Comparison of ENCODE assay signal across 7 mouse cellular contexts in genomic region chr10:51553348-51554123, GRCm38 (mm10). TPM values are rescaled to one million over a fixed set of nuclear protein-coding genes. Genes with fewer than 3 reads are reported as not detected.
DNase-seq lines count a peak whose midpoint lies in the region; ATAC-seq and TF ChIP-seq lines count a peak whose summit lies in the region.

No protein-coding gene starts in this region.

- no peak for ATAC-seq in limb, embryonic 15.5 days (ENCODE audit: insufficient number of reproducible peaks, low FRiP score, low TSS enrichment, low read depth)
- ATAC-seq in midbrain, postnatal 0 days (ENCODE audit: low FRiP score): peak; percentile 92

- no peaks in the 10 kb centered on the region for H3K27me3 ChIP-seq in embryonic facial prominence, embryonic 10.5 days (replicated peaks; ENCODE audit: low read depth, poor library complexity, severe bottlenecking)
- no peaks in the 10 kb centered on the region for H3K27me3 ChIP-seq in limb, embryonic 15.5 days
- H3K27me3 ChIP-seq in midbrain, postnatal 0 days (ENCODE audit: insufficient read depth, low read length): no peaks in the 10 kb centered on the region

- H3K9ac ChIP-seq in limb, embryonic 15.5 days: no peak overlapping the region
- peak overlapping the region; percentile 44; the same call in 1 of the 2 replicates for H3K9ac ChIP-seq in midbrain, postnatal 0 days (replicated peaks; ENCODE audit: low read length, poor library complexity, severe bottlenecking)

- H3K9me3 ChIP-seq in embryonic facial prominence, embryonic 10.5 days: no peaks in the 10 kb centered on the region
- no peaks in the 10 kb centered on the region for H3K9me3 ChIP-seq in limb, embryonic 15.5 days
- no peaks in the 10 kb centered on the region for H3K9me3 ChIP-seq in midbrain, postnatal 0 days (ENCODE audit: low read length)

- peak overlapping the region; percentile 61 for H3K4me3 ChIP-seq in embryonic facial prominence, embryonic 10.5 days
- peak overlapping the region; percentile 41 for H3K4me3 ChIP-seq in limb, embryonic 15.5 days
- peak overlapping the region; percentile 41 for H3K4me3 ChIP-seq in midbrain, postnatal 0 days (ENCODE audit: low read depth, low read length)

- H3K4me2 ChIP-seq in limb, embryonic 15.5 days: peak overlapping the region; percentile 73
- H3K4me2 ChIP-seq in midbrain, postnatal 0 days (ENCODE audit: low read depth, low read length, poor library complexity, severe bottlenecking): peak overlapping the region; percentile 92

- TF ChIP-seq CTCF in midbrain, postnatal 0 days (IDR thresholded peaks at IDR 0.05): peak; percentile 87

- 2% methylated on average over 16 of the region's 16 CpGs for WGBS in embryonic facial prominence, embryonic 10.5 days
- WGBS in limb, embryonic 15.5 days: under 1% methylated on average over 16 of the region's 16 CpGs
- WGBS in midbrain, postnatal 0 days: under 1% methylated on average over 16 of the region's 16 CpGs

- H3K36me3 ChIP-seq in embryonic facial prominence, embryonic 10.5 days (replicated peaks): no peaks in the 10 kb centered on the region
- no peaks in the 10 kb centered on the region for H3K36me3 ChIP-seq in limb, embryonic 15.5 days
- no peaks in the 10 kb centered on the region for H3K36me3 ChIP-seq in midbrain, postnatal 0 days (ENCODE audit: insufficient read depth, low read length)

- no peaks in the 10 kb centered on the region for H3K4me1 ChIP-seq in embryonic facial prominence, embryonic 10.5 days
- H3K4me1 ChIP-seq in limb, embryonic 15.5 days: no peaks in the 10 kb centered on the region
- no peaks in the 10 kb centered on the region for H3K4me1 ChIP-seq in midbrain, postnatal 0 days (ENCODE audit: insufficient read depth, low read length)

- DNase-seq in adrenal gland, postnatal 25 days: peak; percentile 75
- peak; percentile 83 for DNase-seq in embryonic facial prominence, embryonic 10.5 days (ENCODE audit: low spot score)
- DNase-seq in heart, adult 9 months (ENCODE audit: low spot score in 2 of 2): peak; percentile 20 to 47
- peak; percentile 83 for DNase-seq in kidney, adult 9 months
- DNase-seq in midbrain, postnatal 0 days (ENCODE audit: low spot score): peak; percentile 90
- peak; percentile 44 to 50 for DNase-seq in spleen, postnatal 36 days (ENCODE audit: low spot score in 2 of 2)

- peak overlapping the region; percentile 87 for H3K27ac ChIP-seq in embryonic facial prominence, embryonic 10.5 days (replicated peaks)
- H3K27ac ChIP-seq in limb, embryonic 15.5 days: no peak overlapping the region
- no peak overlapping the region for H3K27ac ChIP-seq in midbrain, postnatal 0 days (ENCODE audit: low read depth, low read length)

RNA-seq across cellular contexts. Expression of gene Fam162b, which starts 36.8 kb away (rescaled TPM):
- total RNA-seq in adrenal gland, postnatal 25 days (2021): not detected in 2 replicates
- polyA plus RNA-seq in embryonic facial prominence, embryonic 10.5 days (2016; fragmentation: Nextera tagmentation; extraction: Ambion mirVana): 2.2 and 2.3 TPM in 2 replicates
- polyA plus RNA-seq in limb, embryonic 15.5 days (2015; fragmentation: Nextera tagmentation; extraction: Ambion mirVana): 0.68 and 0.97 TPM in 2 replicates
- total RNA-seq in midbrain, postnatal 0 days (2014; rRNA removed): not detected in 2 replicates
- polyA plus RNA-seq in midbrain, postnatal 0 days (2015; fragmentation: Nextera tagmentation; extraction: Ambion mirVana): 0.93 and 1.8 TPM in 2 replicates

Comparison
In these comparisons a context has a peak if more than half of its experiments do, and no peak if none do; other contexts are left out.
1. DNase-seq: peak in every context shown above with its lines; median percentile 90 in midbrain, postnatal 0 days; 83 in embryonic facial prominence, embryonic 10.5 days; 83 in kidney, adult 9 months; 75 in adrenal gland, postnatal 25 days; 47 in spleen, postnatal 36 days; 34 in heart, adult 9 months.